ENCODE assay signal across 10 mouse cellular contexts in genomic region chr4:63399691-63400270, GRCm38 (mm10). TPM values are rescaled to one million over a fixed set of nuclear protein-coding genes. Genes with fewer than 3 reads are reported as not detected.
A peak's percentile ranks its signal among the peaks of the same experiment; 100 is the strongest.
DNase-seq lines count a peak whose midpoint lies in the region; ATAC-seq and TF ChIP-seq lines count a peak whose summit lies in the region.
"Had no signal": no experiment of that assay in that cellular context is flagged by ENCODE, and none has a peak within 500 bp of the region (broad histone marks: within the 10 kb centered on the region; RNA-seq: fewer than 3 reads in every experiment).

No protein-coding gene starts in this region.

- WGBS in kidney, embryonic 16.5 days: 54% methylated on average over 7 of the region's 8 CpGs
- WGBS in forebrain, embryonic 15.5 days: 70% methylated on average over 8 of the region's 8 CpGs
- 42% methylated on average over 8 of the region's 8 CpGs for WGBS in liver, embryonic 14.5 days (ENCODE audit: insufficient replicate concordance)

- peaks cover 58% of the 10 kb centered on the region for H3K4me1 ChIP-seq in kidney, embryonic 16.5 days (ENCODE audit: insufficient read depth, low read length)
- H3K4me1 ChIP-seq in forebrain, embryonic 15.5 days: peaks cover 58% of the 10 kb centered on the region
- peaks cover 19 to 42% of the 10 kb centered on the region in 2 experiments; a peak in 3 of 4 replicates for H3K4me1 ChIP-seq in liver, embryonic 14.5 days (replicated peaks; ENCODE audit: control insufficient read depth in 2 of 2, insufficient read depth in 2 of 2, low read length in 1 of 2)

- H3K36me3 ChIP-seq in kidney, embryonic 16.5 days (ENCODE audit: insufficient read depth, low read length): peaks cover 11% of the 10 kb centered on the region; the same call in 1 of the 2 replicates
- peaks cover 14% of the 10 kb centered on the region for H3K36me3 ChIP-seq in forebrain, embryonic 15.5 days
- no peaks in the 10 kb centered on the region for H3K36me3 ChIP-seq in liver, embryonic 14.5 days (replicated peaks; ENCODE audit: control insufficient read depth, insufficient read depth, low read depth)

- TF ChIP-seq EP300 in liver, embryonic 14.5 days (IDR thresholded peaks at IDR 0.05; ENCODE audit: low read depth): no peak

- H3K9ac ChIP-seq in kidney, embryonic 16.5 days (replicated peaks; ENCODE audit: low read length): 0 out of 2 replicates have a peak overlapping the region, but pooled peaks have one; percentile 11
- no peak overlapping the region for H3K9ac ChIP-seq in forebrain, embryonic 15.5 days (replicated peaks)
- no peak overlapping the region for H3K9ac ChIP-seq in liver, embryonic 14.5 days (replicated peaks)

- no peak overlapping the region for H3K4me3 ChIP-seq in kidney, embryonic 16.5 days (ENCODE audit: low read length)
- H3K4me3 ChIP-seq in forebrain, embryonic 15.5 days: no peak overlapping the region
- no peak overlapping the region for H3K4me3 ChIP-seq in liver, embryonic 14.5 days (ENCODE audit: insufficient read depth in 1 of 2, low read depth in 2 of 2, low read length in 2 of 2)

- no peaks in the 10 kb centered on the region for H3K9me3 ChIP-seq in kidney, embryonic 16.5 days (ENCODE audit: low read length)
- no peaks in the 10 kb centered on the region for H3K9me3 ChIP-seq in forebrain, embryonic 15.5 days
- no peaks in the 10 kb centered on the region for H3K9me3 ChIP-seq in liver, embryonic 14.5 days (ENCODE audit: control insufficient read depth, low read length)

- H3K27me3 ChIP-seq in kidney, embryonic 16.5 days (ENCODE audit: insufficient read depth, low read length): no peaks in the 10 kb centered on the region
- no peaks in the 10 kb centered on the region for H3K27me3 ChIP-seq in forebrain, embryonic 15.5 days
- no peaks in the 10 kb centered on the region for H3K27me3 ChIP-seq in liver, embryonic 14.5 days (ENCODE audit: control insufficient read depth, insufficient read depth, low read length)

- H3K27ac ChIP-seq in kidney, embryonic 16.5 days (ENCODE audit: low read length): peak overlapping the region; percentile 23; the same call in 1 of the 2 replicates
- peak overlapping the region; percentile 20 for H3K27ac ChIP-seq in forebrain, embryonic 15.5 days (replicated peaks)
- no peak overlapping the region for H3K27ac ChIP-seq in liver, embryonic 14.5 days

- TF ChIP-seq CTCF in liver, embryonic 14.5 days (IDR thresholded peaks at IDR 0.05; ENCODE audit: low read depth): no peak

- DNase-seq in kidney, postnatal 36 days: no peak
- peak; percentile 45 for DNase-seq in adipocyte (ENCODE audit: low spot score)
- DNase-seq in liver, embryonic 14.5 days (ENCODE audit: low read depth in 3 of 3, low spot score in 3 of 3): no peak
- DNase-seq in left cerebral cortex, adult 9 months (ENCODE audit: low spot score in 2 of 2): no peak
- DNase-seq in cerebellum, postnatal 4 days (ENCODE audit: low spot score in 2 of 2): no peak
- no peak for DNase-seq in Muller cell, postnatal 12 days (ENCODE audit: inconsistent ontology term)
- DNase-seq: embryo, embryonic 11 days had no signal

- ATAC-seq in kidney, embryonic 16.5 days (ENCODE audit: low FRiP score, low TSS enrichment): no peak
- ATAC-seq in forebrain, embryonic 15.5 days (replicated peaks): no peak
- no peak for ATAC-seq in liver, embryonic 14.5 days (ENCODE audit: insufficient read depth)

- no peak overlapping the region for H3K4me2 ChIP-seq in kidney, embryonic 16.5 days (replicated peaks; ENCODE audit: low read depth, low read length)
- H3K4me2 ChIP-seq in forebrain, embryonic 15.5 days (replicated peaks): no peak overlapping the region
- H3K4me2 ChIP-seq in liver, embryonic 14.5 days (ENCODE audit: low read depth): 0 out of 2 replicates have a peak overlapping the region, but pooled peaks have one; percentile 8

RNA-seq across cellular contexts. Expression of gene Akna, which starts 3.4 kb away (rescaled TPM):
- 7.1 and 9.4 TPM in 2 replicates for polyA plus RNA-seq in kidney, embryonic 16.5 days (2015; fragmentation: Nextera tagmentation; extraction: Ambion mirVana)
- polyA plus RNA-seq in forebrain, embryonic 15.5 days (2015; fragmentation: Nextera tagmentation; extraction: Ambion mirVana): 12.4 and 16.0 TPM in 2 replicates
- polyA plus RNA-seq in liver, embryonic 14.5 days (2012; rRNA removed): 2.2 TPM in 2 replicates
- 2.4 and 2.8 TPM in 2 replicates for polyA plus RNA-seq in liver, embryonic 14.5 days (2014; fragmentation: Nextera tagmentation; extraction: Ambion mirVana)

RNA-seq across cellular contexts. Expression of gene Orm2, which starts 37.5 kb away (rescaled TPM):
- not detected in 2 replicates for polyA plus RNA-seq in kidney, embryonic 16.5 days (2015; fragmentation: Nextera tagmentation; extraction: Ambion mirVana)
- polyA plus RNA-seq in forebrain, embryonic 15.5 days (2015; fragmentation: Nextera tagmentation; extraction: Ambion mirVana): not detected in 2 replicates
- polyA plus RNA-seq in liver, embryonic 14.5 days (2012; rRNA removed): not detected in 2 replicates
- polyA plus RNA-seq in liver, embryonic 14.5 days (2014; fragmentation: Nextera tagmentation; extraction: Ambion mirVana): not detected in 2 replicates

RNA-seq across cellular contexts. Expression of gene Orm3, which starts 43.8 kb away (rescaled TPM):
- polyA plus RNA-seq in kidney, embryonic 16.5 days (2015; fragmentation: Nextera tagmentation; extraction: Ambion mirVana): not detected in 2 replicates
- not detected in 2 replicates for polyA plus RNA-seq in forebrain, embryonic 15.5 days (2015; fragmentation: Nextera tagmentation; extraction: Ambion mirVana)
- polyA plus RNA-seq in liver, embryonic 14.5 days (2012; rRNA removed): not detected in 2 replicates
- not detected in 2 replicates for polyA plus RNA-seq in liver, embryonic 14.5 days (2014; fragmentation: Nextera tagmentation; extraction: Ambion mirVana)

RNA-seq across cellular contexts. Expression of gene Orm1, which starts 55.4 kb away (rescaled TPM):
- polyA plus RNA-seq in kidney, embryonic 16.5 days (2015; fragmentation: Nextera tagmentation; extraction: Ambion mirVana): not detected in 2 replicates
- not detected in 2 replicates for polyA plus RNA-seq in forebrain, embryonic 15.5 days (2015; fragmentation: Nextera tagmentation; extraction: Ambion mirVana)
- polyA plus RNA-seq in liver, embryonic 14.5 days (2012; rRNA removed): not detected in 2 replicates
- not detected in 2 replicates for polyA plus RNA-seq in liver, embryonic 14.5 days (2014; fragmentation: Nextera tagmentation; extraction: Ambion mirVana)
- polyA plus RNA-seq: inflammation-experienced regulatory T-cells, adult 6 months had no signal
